Mouse (Mus musculus) liver, adult (tissue): ENCODE results near the gene Exoc3l2.

Experiments
- GATA4 ChIP-seq: IDR thresholded peaks from 2 replicates; pipeline ENCODE4 v1.6.1; 2014; ENCODE audit warnings: mild to moderate bottlenecking, low read length; ENCODE audit not compliant: insufficient replicate concordance

Gene Exoc3l2

GRCm38 (mm10) chr7:19462884-19463381 lies at the start of gene Exoc3l2:
Gene Exoc3l2 (plus strand): TSS chr7:19463331.
- TF ChIP-seq GATA4 = peak; percentile 77; the same call in 1 of the 2 replicates

GRCm38 (mm10) chr7:19413525-19413924 lies 49.6 kb upstream of the Exoc3l2 start:
- TF ChIP-seq GATA4 = no peak

- no peak for TF ChIP-seq GATA4
Observed at GRCm38 (mm10) chr7:19416590-19416989, 46.5 kb upstream of the Exoc3l2 start.

GRCm38 (mm10) chr7:19420121-19420520 lies 43.0 kb upstream of the Exoc3l2 start:
- no peak for TF ChIP-seq GATA4

GRCm38 (mm10) chr7:19420821-19421636 lies 42.1 kb upstream of the Exoc3l2 start:
- no peak for TF ChIP-seq GATA4

- TF ChIP-seq GATA4 = no peak
Observed at GRCm38 (mm10) chr7:19423083-19423482, 40.0 kb upstream of the Exoc3l2 start.

- TF ChIP-seq GATA4 = no peak
Observed at GRCm38 (mm10) chr7:19424051-19424450, 39.1 kb upstream of the Exoc3l2 start.

- TF ChIP-seq GATA4 = no peak
Observed at GRCm38 (mm10) chr7:19426349-19426748, 36.8 kb upstream of the Exoc3l2 start.

- TF ChIP-seq GATA4 = no peak
Observed at GRCm38 (mm10) chr7:19426888-19427287, 36.2 kb upstream of the Exoc3l2 start.

GRCm38 (mm10) chr7:19427999-19428650 lies 35.0 kb upstream of the Exoc3l2 start:
- TF ChIP-seq GATA4 = no peak

GRCm38 (mm10) chr7:19429726-19430125 lies 33.4 kb upstream of the Exoc3l2 start:
- no peak for TF ChIP-seq GATA4

GRCm38 (mm10) chr7:19430402-19430801 lies 32.7 kb upstream of the Exoc3l2 start:
- no peak for TF ChIP-seq GATA4

GRCm38 (mm10) chr7:19432475-19432874 lies 30.7 kb upstream of the Exoc3l2 start:
- no peak for TF ChIP-seq GATA4

GRCm38 (mm10) chr7:19436276-19436675 lies 26.9 kb upstream of the Exoc3l2 start:
- TF ChIP-seq GATA4 = no peak

- TF ChIP-seq GATA4 = no peak
Observed at GRCm38 (mm10) chr7:19437048-19437447, 26.1 kb upstream of the Exoc3l2 start.

GRCm38 (mm10) chr7:19441448-19442091 lies 21.6 kb upstream of the Exoc3l2 start:
- TF ChIP-seq GATA4 = peak; percentile 95
